Mouse (Mus musculus) forebrain, embryonic 14.5 days (tissue): Measurements from ENCODE around the gene Slc1a2. TPM values are rescaled to one million over a fixed set of nuclear protein-coding genes. Genes with fewer than 3 reads are reported as not detected.

ENCODE experiments used
- ATAC-seq: fragments of 200-750 bp; cut with Nextera tagmentation; 2 replicates; pipeline ENCODE4 v1.8.0; 2017; ENCODE audit warnings: mild to moderate bottlenecking, moderate library complexity
- DNase-seq: peaks from one replicate; pipeline ENCODE4 v3.0.0-alpha.2; 2015; ENCODE audit warnings: low spot score
- H3K27ac ChIP-seq: fragments of 300-500 bp; sonication (generic); 2 replicates; pipeline ENCODE4 v1.5.1; 2014; ENCODE audit warnings: low read depth, mild to moderate bottlenecking, control low read depth, low read length, moderate library complexity
- H3K27me3 ChIP-seq: fragments of 300-500 bp; sonication (generic); replicated peaks from 2 replicates; pipeline ENCODE4 v1.6.1; 2014; ENCODE audit warnings: low read length, control low read depth, mixed read lengths; ENCODE audit not compliant: control insufficient read depth, insufficient read depth
- H3K36me3 ChIP-seq: fragments of 300-500 bp; sonication (generic); 2 replicates; pipeline ENCODE4 v1.6.1; 2014; ENCODE audit warnings: low read length, control low read depth; ENCODE audit not compliant: control insufficient read depth, insufficient read depth
- H3K4me1 ChIP-seq: fragments of 300-500 bp; sonication (generic); 2 replicates; pipeline ENCODE4 v1.6.1; 2014; ENCODE audit warnings: antibody characterized with exemption, low read length, control low read depth; ENCODE audit not compliant: control insufficient read depth, insufficient read depth
- H3K4me2 ChIP-seq: fragments of 300-500 bp; sonication (generic); 2 replicates; pipeline ENCODE4 v1.6.1; 2014; ENCODE audit warnings: mild to moderate bottlenecking, control low read depth, low read length
- H3K4me3 ChIP-seq: fragments of 300-500 bp; sonication (generic); 2 replicates; pipeline ENCODE4 v1.5.1; 2014; ENCODE audit warnings: low read depth, low read length, control low read depth
- H3K9ac ChIP-seq: fragments of 300-500 bp; sonication (generic); 2 replicates; pipeline ENCODE4 v1.6.1; 2014; ENCODE audit warnings: mild to moderate bottlenecking, low read length, control low read depth, moderate library complexity
- H3K9me3 ChIP-seq: fragments of 300-500 bp; sonication (generic); replicated peaks from 2 replicates; pipeline ENCODE4 v1.6.1; 2016; ENCODE audit warnings: low read length, control low read depth, mixed read lengths; ENCODE audit not compliant: control insufficient read depth
- WGBS: fragments of 180-500 bp; shearing (Covaris S2); extraction: QIAGEN DNeasy Blood & Tissue Kit; methylation state at CpG from one replicate; pipeline ENCODE4 v1.1.7; 2014; 5-methylcytosine and 5-hydroxymethylcytosine counted together
- polyA plus RNA-seq: library from polyadenylated mRNA; unstranded; fragments of >200 nt; fragmentation: Nextera tagmentation; extraction: Ambion mirVana; gene quantifications from 2 replicates; pipeline ENCODE4 v1.2.1, GENCODE M21; 2014

Slc1a2 gene
- polyA plus RNA-seq, 1 experiment from 2014 or later = 12.0 TPM

GRCm38 (mm10) chr2:102795034-102795433 is 136.6 kb downstream of the Slc1a2 start:
- no peaks in the 10 kb centered on the region for H3K9me3 ChIP-seq
- DNase-seq = no peak
- no peak overlapping the region for H3K27ac ChIP-seq
- H3K4me1 ChIP-seq = no peaks in the 10 kb centered on the region
- H3K9ac ChIP-seq = no peak overlapping the region
- no peaks in the 10 kb centered on the region for H3K36me3 ChIP-seq
- WGBS = 90% methylated on average over 3 of the region's 3 CpGs
- no peak overlapping the region for H3K4me3 ChIP-seq
- ATAC-seq = no peak
- no peaks in the 10 kb centered on the region for H3K27me3 ChIP-seq
- no peak overlapping the region for H3K4me2 ChIP-seq

DNA sequence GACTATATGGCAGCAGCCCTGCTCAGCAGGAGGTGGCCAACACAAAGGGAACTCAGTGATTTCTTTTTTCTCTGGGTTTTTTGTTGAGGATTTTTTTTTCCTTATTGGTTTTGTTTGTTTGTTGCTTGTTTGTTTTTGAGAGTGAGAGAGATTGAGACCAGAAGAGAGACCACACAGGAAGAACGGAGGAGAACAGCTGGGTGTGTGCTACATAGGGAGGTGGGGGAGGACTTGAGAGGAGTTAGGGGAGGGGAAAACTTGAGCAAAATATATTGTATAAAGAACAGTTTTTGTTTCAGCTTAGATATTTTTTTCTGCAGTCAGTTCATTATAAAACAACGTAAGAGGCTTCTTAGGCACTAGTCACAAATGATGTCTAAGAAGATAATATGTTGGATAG is 139.7 kb downstream of the Slc1a2 start:
- Histone ChIP-seq H3K4me2 (no peak overlapping the region), H3K27ac (no peak overlapping the region), H3K9me3 (no peaks in the 10 kb centered on the region), H3K9ac (no peak overlapping the region), H3K27me3 (no peaks in the 10 kb centered on the region), H3K4me3 (no peak overlapping the region), H3K36me3 (no peaks in the 10 kb centered on the region), H3K4me1 (no peaks in the 10 kb centered on the region)
- ATAC-seq (no peak), DNase-seq (no peak)
- 80% methylated on average over 2 of the region's 2 CpGs for WGBS

DNA sequence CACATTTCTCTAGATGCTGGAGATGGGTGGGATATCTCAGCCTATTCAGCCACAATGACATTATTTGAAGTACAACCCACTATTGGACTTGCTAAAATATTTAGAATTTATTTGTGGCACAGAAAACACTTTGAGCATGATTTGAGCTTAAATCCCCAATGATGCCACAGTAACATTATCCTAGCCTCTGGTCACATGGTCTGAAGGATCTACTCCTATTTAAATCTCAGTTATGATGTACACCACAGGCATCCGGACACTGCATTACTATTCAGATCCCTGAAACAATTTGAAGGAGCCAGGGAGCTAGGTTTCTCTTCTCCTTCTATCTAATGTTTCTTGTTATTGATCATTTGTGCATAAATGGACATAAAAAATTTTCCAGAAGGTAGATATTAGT is 143.4 kb downstream of the Slc1a2 start:
- no peak for DNase-seq
- ATAC-seq = no peak
- no peak overlapping the region for H3K4me2 ChIP-seq
- no peak overlapping the region for H3K9ac ChIP-seq
- no peaks in the 10 kb centered on the region for H3K4me1 ChIP-seq
- H3K36me3 ChIP-seq = no peaks in the 10 kb centered on the region
- H3K27ac ChIP-seq = no peak overlapping the region
- H3K9me3 ChIP-seq = no peaks in the 10 kb centered on the region
- H3K4me3 ChIP-seq = no peak overlapping the region
- 93% methylated on average over 1 of the region's 1 CpGs for WGBS
- no peaks in the 10 kb centered on the region for H3K27me3 ChIP-seq

DNA sequence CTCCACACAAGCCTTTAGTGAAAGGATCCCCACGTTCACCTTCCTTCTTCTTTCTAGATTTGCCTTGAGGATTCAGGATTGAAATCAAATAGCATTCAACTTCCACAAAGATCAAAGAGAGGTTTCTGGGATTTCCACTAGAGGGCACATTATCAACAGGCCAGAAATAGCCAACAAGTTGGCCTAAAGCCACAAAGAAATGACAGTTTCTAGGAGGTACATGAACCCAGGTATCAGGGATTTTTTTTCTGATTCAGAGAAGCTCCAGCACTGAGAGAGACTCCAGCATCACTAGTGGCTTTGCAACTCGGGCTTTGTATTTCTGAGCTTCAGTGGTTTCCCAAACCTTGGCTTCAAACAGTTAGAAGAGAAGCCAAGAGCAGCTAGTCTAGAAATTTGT is 145.7 kb downstream of the Slc1a2 start:
- peak; percentile 67 for DNase-seq
- H3K36me3 ChIP-seq = no peaks in the 10 kb centered on the region
- H3K27ac ChIP-seq = no peak overlapping the region
- 43% methylated on average over 2 of the region's 2 CpGs for WGBS
- ATAC-seq = no peak
- no peak overlapping the region for H3K4me2 ChIP-seq
- no peaks in the 10 kb centered on the region for H3K27me3 ChIP-seq
- H3K4me3 ChIP-seq = no peak overlapping the region
- no peaks in the 10 kb centered on the region for H3K9me3 ChIP-seq
- no peak overlapping the region for H3K9ac ChIP-seq
- no peaks in the 10 kb centered on the region for H3K4me1 ChIP-seq

GRCm38 (mm10) chr2:102805283-102805682 is 146.8 kb downstream of the Slc1a2 start:
- WGBS = 80% methylated on average over 6 of the region's 6 CpGs
- H3K36me3 ChIP-seq = no peaks in the 10 kb centered on the region
- H3K27me3 ChIP-seq = no peaks in the 10 kb centered on the region
- H3K27ac ChIP-seq = no peak overlapping the region
- no peaks in the 10 kb centered on the region for H3K4me1 ChIP-seq
- no peak overlapping the region for H3K4me2 ChIP-seq
- ATAC-seq (no peak), DNase-seq (no peak)
- H3K9me3 ChIP-seq = no peaks in the 10 kb centered on the region
- H3K9ac ChIP-seq = no peak overlapping the region
- H3K4me3 ChIP-seq = no peak overlapping the region

DNA sequence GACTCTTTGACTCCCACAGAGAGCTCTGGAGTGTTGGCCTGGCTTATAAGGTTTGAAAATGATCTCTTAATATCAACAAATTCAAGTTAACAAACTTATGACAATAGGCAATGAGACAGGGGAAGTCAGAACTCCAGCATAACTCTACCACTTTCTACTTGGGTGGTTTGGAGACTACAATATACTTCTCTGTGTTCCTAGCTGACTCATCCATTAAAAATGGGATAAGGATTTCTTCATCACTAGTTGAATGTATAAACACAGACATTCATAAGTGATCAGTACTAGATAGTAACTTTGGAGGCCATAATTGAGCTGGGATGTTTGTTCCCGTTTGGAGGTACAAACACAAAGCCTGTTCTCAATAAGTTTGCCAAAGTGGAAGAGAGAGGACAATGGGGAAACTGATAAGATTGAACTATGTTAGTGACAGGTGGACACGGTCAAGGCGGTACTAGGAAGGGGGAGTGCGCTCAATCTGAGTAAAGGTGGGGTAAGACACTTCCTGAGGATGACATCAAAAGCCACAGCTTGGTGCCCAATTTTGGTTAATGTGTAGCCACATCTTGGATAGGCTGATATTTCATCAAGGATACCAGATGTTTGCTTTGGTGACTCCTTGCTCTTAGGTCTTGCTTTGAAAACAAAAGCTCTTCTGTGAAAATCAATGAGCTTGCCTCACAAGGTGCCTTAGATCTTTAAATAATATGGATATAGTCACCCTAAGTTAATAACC is 147.5 kb downstream of the Slc1a2 start:
- no peak overlapping the region for H3K4me3 ChIP-seq
- WGBS = 92% methylated on average over 4 of the region's 4 CpGs
- no peaks in the 10 kb centered on the region for H3K27me3 ChIP-seq
- no peaks in the 10 kb centered on the region for H3K9me3 ChIP-seq
- ATAC-seq (no peak), DNase-seq (no peak)
- no peak overlapping the region for H3K27ac ChIP-seq
- no peak overlapping the region for H3K9ac ChIP-seq
- no peaks in the 10 kb centered on the region for H3K4me1 ChIP-seq
- no peaks in the 10 kb centered on the region for H3K36me3 ChIP-seq
- no peak overlapping the region for H3K4me2 ChIP-seq

- ATAC-seq (peak; percentile 29; the same call in 1 of the 2 replicates), DNase-seq (peak; percentile 68)
- Histone ChIP-seq H3K9me3 (no peaks in the 10 kb centered on the region), H3K27me3 (no peaks in the 10 kb centered on the region), H3K9ac (no peak overlapping the region), H3K27ac (no peak overlapping the region), H3K36me3 (no peaks in the 10 kb centered on the region), H3K4me1 (no peaks in the 10 kb centered on the region), H3K4me3 (no peak overlapping the region), H3K4me2 (no peak overlapping the region)
- 76% methylated on average over 3 of the region's 3 CpGs for WGBS
Observed at GRCm38 (mm10) chr2:102807633-102808032, 149.2 kb downstream of the Slc1a2 start.

GRCm38 (mm10) chr2:102809436-102809835 is 151.0 kb downstream of the Slc1a2 start:
- Histone ChIP-seq H3K4me1 (no peaks in the 10 kb centered on the region), H3K27me3 (no peaks in the 10 kb centered on the region), H3K4me3 (no peak overlapping the region), H3K36me3 (no peaks in the 10 kb centered on the region), H3K4me2 (no peak overlapping the region), H3K27ac (no peak overlapping the region), H3K9ac (no peak overlapping the region), H3K9me3 (no peaks in the 10 kb centered on the region)
- no peak for DNase-seq
- ATAC-seq = no peak
- WGBS = 80% methylated on average over 1 of the region's 1 CpGs

- DNase-seq (no peak), ATAC-seq (no peak)
- H3K4me2 ChIP-seq = no peak overlapping the region
- no peaks in the 10 kb centered on the region for H3K9me3 ChIP-seq
- H3K27me3 ChIP-seq = no peaks in the 10 kb centered on the region
- H3K27ac ChIP-seq = no peak overlapping the region
- no peak overlapping the region for H3K9ac ChIP-seq
- H3K36me3 ChIP-seq = no peaks in the 10 kb centered on the region
- H3K4me1 ChIP-seq = no peaks in the 10 kb centered on the region
- 74% methylated on average over 4 of the region's 4 CpGs for WGBS
- H3K4me3 ChIP-seq = no peak overlapping the region
Observed at GRCm38 (mm10) chr2:102812756-102813155, 154.3 kb downstream of the Slc1a2 start.
